Mouse (Mus musculus) colon, adult 2 months (tissue): ENCODE data around the gene Dscam. TPM values are rescaled to one million over a fixed set of nuclear protein-coding genes. Genes with fewer than 3 reads are reported as not detected.

Experiments used
- polyA plus RNA-seq: library from polyadenylated mRNA; depleted of rRNA; stranded (reverse); fragments of >200 nt; gene quantifications from 2 replicates; pipeline ENCODE4 v1.2.3, GENCODE M21; 2012; rRNA removed

The Dscam gene
- polyA plus RNA-seq, result 0.06 and 0.10 TPM in 2 replicates

DNA sequence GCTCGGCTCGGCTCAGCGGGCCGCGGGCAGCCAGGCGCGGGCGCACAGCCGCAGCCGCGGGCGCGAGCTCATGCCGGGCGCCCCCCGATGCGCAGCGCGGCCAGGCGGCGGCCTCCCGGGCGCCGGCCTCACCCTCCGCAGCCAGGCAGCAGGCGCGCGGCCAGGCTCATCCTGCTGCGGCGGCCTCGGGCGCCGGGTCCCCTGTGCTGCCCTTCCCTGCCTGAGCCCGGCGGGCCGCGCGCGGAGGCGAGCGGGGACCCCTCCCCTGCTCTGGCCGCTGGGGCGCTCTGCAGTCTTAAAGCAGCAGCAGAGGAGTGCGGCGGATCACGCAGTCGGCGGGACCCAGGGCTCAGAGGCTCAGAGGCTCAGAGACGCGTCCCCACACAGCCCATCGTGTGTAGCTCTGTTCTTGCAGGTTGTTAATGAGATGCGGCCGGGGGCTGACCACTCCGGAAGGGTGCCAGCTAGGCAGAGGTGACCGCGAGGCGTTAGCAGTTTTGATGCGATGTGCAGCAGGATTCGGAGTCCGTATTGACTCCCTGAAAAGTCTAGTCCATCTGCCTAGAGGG lies at the start of gene Dscam:
Dscam (minus strand) TSS at position 240 of the 569 bp plus-strand sequence.

Other genes starting within 250 kb of the Dscam start
- 19.8 and 20.0 TPM in 2 replicates for gene Bace2, start 186.0 kb upstream of the Dscam start, polyA plus RNA-seq